Mouse (Mus musculus) erythroid progenitor cell, adult 5-6 weeks (primary cell): ENCODE measurements around the gene C8a. TPM values are rescaled to one million over a fixed set of nuclear protein-coding genes. Genes with fewer than 3 reads are reported as not detected.

ENCODE experiments used
- ATAC-seq: replicated peaks from 2 replicates; pipeline ENCODE4 v1.8.0; 2016; ENCODE audit warnings: moderate number of reproducible peaks, mild to moderate bottlenecking, moderate TSS enrichment, inconsistent platforms; ENCODE audit not compliant: poor library complexity, low FRiP score, severe bottlenecking
- total RNA-seq, 2 experiments: library from RNA; stranded (forward) in 1 of 2; stranded (reverse) in 1 of 2; fragments of 150-400 nt in 1 of 2; fragments of 186-747, 209-891 nt in 1 of 2; gene quantifications; 2 replicates each; pipeline versions ENCODE4 v1.2.3 to v1.2.4; 2015 to 2017; ENCODE audit warnings: low replicate concordance in 2 of 2

The C8a gene
- total RNA-seq (2015; ENCODE audit: low replicate concordance) (not detected in 2 replicates), total RNA-seq (2017; ENCODE audit: low replicate concordance) (not detected in 2 replicates)

GRCm38 (mm10) chr4:104876323-104876722 is at the start of gene C8a:
C8a (minus strand) TSS chr4:104876398.
- ATAC-seq, result no peak

GRCm38 (mm10) chr4:104925383-104925782 is 49.2 kb upstream of the C8a start:
- ATAC-seq, result no peak

- ATAC-seq, result no peak
These were observed 41.8 kb upstream of the C8a start for GRCm38 (mm10) chr4:104918017-104918416.

GRCm38 (mm10) chr4:104914711-104915247 is 38.6 kb upstream of the C8a start:
- no peak for ATAC-seq

GRCm38 (mm10) chr4:104913291-104914129 is 37.3 kb upstream of the C8a start, which contains the start of gene Fyb2:
Fyb2 (plus strand) TSS chr4:104913456.
- no peak for ATAC-seq

- ATAC-seq, result no peak
These were observed 35.5 kb upstream of the C8a start for GRCm38 (mm10) chr4:104911685-104912084.

GRCm38 (mm10) chr4:104905049-104905448 is 28.9 kb upstream of the C8a start:
- no peak for ATAC-seq

- ATAC-seq, result no peak
These were observed 26.6 kb upstream of the C8a start for GRCm38 (mm10) chr4:104902836-104903235.

GRCm38 (mm10) chr4:104894004-104894734 is 18.0 kb upstream of the C8a start:
- no peak for ATAC-seq

- no peak for ATAC-seq
These were observed 17.4 kb upstream of the C8a start for GRCm38 (mm10) chr4:104893588-104893987.

GRCm38 (mm10) chr4:104891708-104892107 is 15.5 kb upstream of the C8a start:
- ATAC-seq, result no peak

- ATAC-seq, result no peak
These were observed 12.5 kb upstream of the C8a start for GRCm38 (mm10) chr4:104888499-104889262.

- ATAC-seq, result no peak
These were observed 11.3 kb upstream of the C8a start for GRCm38 (mm10) chr4:104887486-104887885.

- no peak for ATAC-seq
These were observed 366 bp downstream of the C8a start for GRCm38 (mm10) chr4:104875832-104876231.

GRCm38 (mm10) chr4:104870196-104870595 is 6.0 kb downstream of the C8a start:
- no peak for ATAC-seq

- no peak for ATAC-seq
These were observed 6.6 kb downstream of the C8a start for GRCm38 (mm10) chr4:104869581-104869980.

GRCm38 (mm10) chr4:104864397-104864796 is 11.8 kb downstream of the C8a start:
- no peak for ATAC-seq

GRCm38 (mm10) chr4:104861241-104861640 is 15.0 kb downstream of the C8a start:
- no peak for ATAC-seq

- no peak for ATAC-seq
These were observed 18.4 kb downstream of the C8a start for GRCm38 (mm10) chr4:104857823-104858222.

GRCm38 (mm10) chr4:104857029-104857428 is 19.2 kb downstream of the C8a start, which contains the start of gene Gm17662:
Gm17662 (plus strand) TSS chr4:104857329.
- ATAC-seq, result no peak
